Mouse (Mus musculus) forelimb bud, embryonic 11.5 days (tissue): Measurements from ENCODE around the gene 9430038I01Rik.

Experiments
- DNase-seq: peaks from one replicate; pipeline ENCODE4 v3.0.0-alpha.2; 2012; ENCODE audit warnings: low read depth, low spot score

The 9430038I01Rik gene

GRCm38 (mm10) chr7:137366736-137367135, 43.8 kb downstream of the 9430038I01Rik start:
- DNase-seq = no peak

DNA sequence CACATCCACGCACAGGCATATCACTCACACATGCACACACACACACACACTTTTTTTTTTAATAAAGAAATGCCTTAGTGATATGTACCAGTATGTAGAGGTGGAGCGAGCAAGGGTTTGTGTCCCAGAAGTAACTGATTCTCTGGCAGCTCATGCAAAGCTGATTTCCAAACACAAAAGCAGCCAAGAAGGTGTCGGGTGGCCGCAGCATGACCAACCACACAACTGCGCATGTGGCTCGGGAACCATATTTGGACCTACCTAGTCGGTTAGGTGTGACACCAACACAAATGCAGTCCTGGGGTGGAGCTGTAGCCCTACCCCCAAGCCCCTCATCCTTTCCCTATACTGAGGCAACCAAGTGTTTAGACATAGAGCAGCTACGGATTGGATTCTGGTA, 45.5 kb downstream of the 9430038I01Rik start:
- no peak for DNase-seq

GRCm38 (mm10) chr7:137364571-137364970, 46.0 kb downstream of the 9430038I01Rik start:
- no peak for DNase-seq

GRCm38 (mm10) chr7:137346860-137347259, 63.7 kb downstream of the 9430038I01Rik start:
- peak; percentile 6 for DNase-seq

DNA sequence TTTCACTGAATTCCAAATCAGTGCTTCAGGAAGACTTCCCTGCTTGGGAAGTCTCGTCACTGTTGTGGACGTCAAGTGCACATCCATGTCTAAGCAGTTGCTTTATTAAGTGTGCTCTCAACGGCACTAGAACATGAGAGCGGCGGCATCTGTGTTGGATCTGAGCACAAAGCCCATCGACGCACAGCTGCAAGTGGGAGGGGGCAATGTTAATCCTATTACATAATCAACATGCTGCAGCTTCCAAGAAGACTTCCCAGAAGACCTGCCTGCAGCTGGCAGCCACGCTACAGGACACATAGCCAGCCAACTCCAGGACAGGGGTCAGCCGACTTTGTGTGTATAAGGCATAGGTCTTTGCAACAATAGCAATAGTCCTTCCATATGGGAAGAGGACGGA, 64.5 kb downstream of the 9430038I01Rik start:
- DNase-seq = no peak

- DNase-seq = no peak
Observed at GRCm38 (mm10) chr7:137333951-137334350, 76.6 kb downstream of the 9430038I01Rik start.
